Mouse (Mus musculus) cortical plate, adult 2 months (tissue): ENCODE data around the gene Dnah7a.

Experiments used
- CTCF ChIP-seq: fragments of 200-500 bp; IDR thresholded peaks from 2 replicates; pipeline ENCODE4 v1.5.1; 2011; ENCODE audit warnings: mild to moderate bottlenecking, control low read depth, low read length; ENCODE audit not compliant: insufficient read depth; ENCODE audit errors: extremely low read depth
- POLR2A ChIP-seq: fragments of 200-500 bp; IDR thresholded peaks from 2 replicates; pipeline ENCODE4 v1.6.1; 2011; ENCODE audit warnings: mild to moderate bottlenecking, low read length, control low read depth; ENCODE audit not compliant: insufficient read depth; ENCODE audit errors: extremely low read depth

GRCm38 (mm10) chr1:53358988-53359387 lies 347.6 kb downstream of the Dnah7a start:
- TF ChIP-seq CTCF (no peak), POLR2A (no peak)
